Mouse (Mus musculus) cerebellum, adult 9-11 months (tissue): ENCODE results near the gene Cav3.
A peak's percentile ranks its signal among the peaks of the same experiment; 100 is the strongest.

Experiments
- DNase-seq: peaks from one replicate; pipeline ENCODE4 v3.0.0; 2022

The Cav3 gene

GRCm38 (mm10) chr6:112459341-112459749, at the start of gene Cav3:
Gene Cav3, plus strand, starts transcription at chr6:112459505.
- no peak for DNase-seq

GRCm38 (mm10) chr6:112419333-112419732, 40.0 kb upstream of the Cav3 start:
- DNase-seq, result no peak

DNA sequence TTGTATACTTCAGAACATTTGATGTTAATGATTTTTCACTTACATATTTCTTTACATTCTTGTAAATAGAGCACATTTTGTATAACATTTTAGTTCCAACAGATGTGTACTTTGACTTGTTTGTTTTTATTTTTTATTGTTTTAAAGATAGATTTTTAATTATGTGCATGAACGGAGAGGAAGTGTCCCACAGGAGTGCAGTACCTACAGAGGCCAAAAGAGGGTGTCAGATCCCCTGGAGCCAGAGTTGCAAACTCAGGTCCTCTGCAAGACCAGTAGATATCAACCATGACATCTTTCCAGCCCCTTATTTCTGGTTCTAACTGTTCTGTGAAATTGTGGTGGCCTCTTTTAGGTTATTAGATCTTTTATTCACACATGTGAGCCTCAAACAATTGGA, 38.4 kb upstream of the Cav3 start:
- DNase-seq, result no peak

- DNase-seq, result no peak
These were observed 35.4 kb upstream of the Cav3 start for GRCm38 (mm10) chr6:112423746-112424501.

DNA sequence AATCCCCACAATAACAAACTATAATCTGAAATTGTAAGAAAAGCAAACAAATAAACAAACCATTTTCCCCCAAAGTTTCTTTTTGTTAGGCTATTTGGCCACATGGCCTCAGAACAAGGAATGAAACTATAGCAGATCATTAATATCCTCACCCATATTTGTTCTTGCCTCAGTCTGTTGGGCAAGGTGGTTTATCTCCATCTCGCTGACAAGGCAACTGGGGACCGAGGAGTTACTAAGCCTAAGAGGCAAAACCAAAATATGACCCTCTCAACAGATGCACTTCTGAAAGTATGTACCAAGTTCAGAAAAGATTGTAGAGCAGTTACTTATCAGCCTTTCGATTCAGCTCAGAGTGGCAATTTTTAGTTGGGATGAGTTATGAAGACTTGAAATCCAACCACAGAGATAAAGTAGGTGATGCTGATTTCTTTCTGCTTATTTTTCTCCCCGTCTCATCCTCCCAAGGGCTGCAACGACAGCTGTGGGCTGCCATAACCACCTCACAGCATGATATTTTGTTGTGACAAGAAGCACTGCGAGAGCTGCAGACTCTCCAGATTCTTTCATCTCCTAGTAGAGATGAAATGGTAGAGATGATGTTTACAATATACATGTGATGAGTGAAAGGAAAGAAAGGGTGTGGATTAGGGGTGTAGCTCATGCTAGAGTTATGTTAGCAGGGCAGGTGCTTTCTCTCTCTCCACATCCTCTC, 33.1 kb upstream of the Cav3 start:
- DNase-seq, result no peak

DNA sequence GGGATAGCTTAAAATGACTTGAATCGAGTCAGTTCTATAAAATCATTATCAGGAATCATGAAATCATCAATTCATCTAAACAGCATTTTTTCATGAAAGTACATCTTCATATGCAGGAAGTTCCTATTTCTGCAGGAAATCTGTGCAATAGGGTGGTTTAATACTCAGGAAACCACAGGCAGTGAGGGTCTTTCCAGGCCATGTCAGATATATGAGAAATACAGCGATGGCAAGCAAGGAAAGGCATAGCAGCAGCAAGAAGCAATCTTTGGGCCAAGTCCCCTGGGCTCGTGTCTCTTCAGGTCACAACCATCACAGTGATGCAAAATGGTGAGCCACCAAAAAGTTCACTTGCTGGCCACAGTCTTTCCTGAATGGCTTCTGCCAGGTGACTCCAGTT, 13.6 kb upstream of the Cav3 start:
- no peak for DNase-seq

GRCm38 (mm10) chr6:112461459-112461858, 2.2 kb downstream of the Cav3 start:
- DNase-seq, result no peak

DNA sequence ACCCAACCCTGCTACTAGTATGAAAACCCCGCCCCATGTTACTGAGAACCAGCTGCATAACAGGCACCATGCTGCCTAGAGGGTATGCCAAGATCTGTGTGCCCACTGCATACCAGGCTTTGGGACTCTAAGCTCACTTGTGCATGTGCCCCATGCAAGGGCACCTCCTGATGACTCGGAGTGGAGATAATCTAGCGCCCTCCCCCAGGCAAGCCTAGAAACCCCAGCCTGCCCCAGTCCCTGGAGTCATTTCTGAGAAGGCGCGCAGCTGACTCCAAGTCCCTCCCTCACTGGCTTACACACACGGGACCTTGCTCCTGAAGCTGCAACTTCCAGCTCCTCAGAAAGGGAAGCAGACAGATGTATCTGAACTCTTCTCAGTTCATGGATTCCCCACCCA, 4.0 kb downstream of the Cav3 start:
- DNase-seq, result no peak

- peak; percentile 7 for DNase-seq
These were observed 6.1 kb downstream of the Cav3 start for GRCm38 (mm10) chr6:112465441-112465840.

- no peak for DNase-seq
These were observed 6.7 kb downstream of the Cav3 start for GRCm38 (mm10) chr6:112466001-112466400.

DNA sequence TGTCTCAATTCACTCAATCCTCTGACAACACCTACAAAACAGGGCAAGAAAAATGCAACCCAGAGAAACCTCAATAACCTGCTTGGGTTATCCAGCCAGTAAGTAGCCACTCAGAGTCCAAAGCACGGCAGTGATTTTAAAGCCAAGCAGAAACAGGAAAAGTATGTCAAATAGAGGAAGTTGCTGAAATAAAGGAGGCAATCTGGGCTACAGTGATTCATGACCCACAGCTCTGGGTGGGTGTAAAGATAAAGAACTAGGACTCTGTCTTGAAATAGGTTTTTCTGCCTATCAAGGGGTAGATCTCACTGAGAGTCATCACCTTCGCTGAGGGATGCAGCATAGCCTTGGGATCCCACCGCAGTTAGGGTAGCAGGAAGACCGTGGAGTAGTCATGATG, 12.3 kb downstream of the Cav3 start:
- no peak for DNase-seq

DNA sequence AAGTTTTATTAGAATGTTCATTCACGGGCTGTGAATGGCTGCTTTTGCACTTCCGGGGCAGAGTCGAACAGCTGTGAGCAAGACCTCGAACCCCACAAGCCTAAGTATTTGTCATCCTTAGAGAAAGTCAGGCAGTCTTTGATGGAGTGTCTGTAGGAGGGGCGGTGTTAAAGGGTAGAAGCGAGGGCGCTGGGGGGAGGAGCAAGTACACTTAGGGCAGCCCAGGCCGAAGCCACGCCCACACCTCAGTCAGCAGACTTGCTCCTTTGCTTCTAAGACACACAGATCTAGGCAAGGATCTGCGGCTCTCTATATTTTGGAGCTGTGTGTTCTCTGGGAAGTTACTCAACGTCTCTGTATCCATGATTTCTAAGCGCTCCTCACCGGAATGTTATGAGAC, 20.6 kb downstream of the Cav3 start:
- DNase-seq, result no peak

DNA sequence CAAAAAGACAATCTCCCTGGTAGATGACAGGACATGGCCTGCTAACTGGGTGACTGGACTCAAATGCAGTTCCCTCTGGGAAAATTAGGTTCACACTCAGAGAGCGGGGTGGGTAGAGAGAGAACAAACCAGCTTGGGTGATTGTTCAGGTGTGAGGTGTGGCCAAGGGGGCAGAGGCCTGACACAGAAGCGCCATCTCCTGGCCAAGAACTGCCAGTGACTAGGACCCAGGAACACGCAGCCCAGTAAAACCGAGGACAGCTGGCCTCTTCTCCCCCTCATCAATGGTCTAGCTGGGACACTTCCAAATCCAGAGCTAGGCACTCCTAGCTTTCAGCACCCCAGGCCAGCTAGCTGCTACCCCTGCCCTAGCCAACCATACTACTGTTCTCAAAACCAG, 25.0 kb downstream of the Cav3 start:
- DNase-seq, result no peak

GRCm38 (mm10) chr6:112487993-112488392, 28.7 kb downstream of the Cav3 start:
- no peak for DNase-seq

DNA sequence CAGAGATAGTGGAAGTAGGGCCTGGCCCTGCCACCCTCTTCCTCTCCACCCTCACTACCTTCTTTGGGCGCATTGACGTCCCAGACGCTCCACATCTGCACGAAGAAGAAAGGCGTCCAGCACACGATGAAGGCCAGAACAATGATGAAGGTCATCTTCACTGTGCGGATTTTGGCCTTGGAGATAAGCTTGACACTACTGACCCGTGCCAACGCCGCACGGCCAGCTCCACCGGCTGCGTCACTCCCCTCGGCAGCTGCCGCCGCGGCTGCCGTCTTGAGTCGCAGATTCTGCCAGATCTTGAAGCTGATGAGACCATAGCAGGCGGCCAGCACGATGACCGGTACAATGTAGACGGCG, 29.5 kb downstream of the Cav3 start:
- no peak for DNase-seq

DNA sequence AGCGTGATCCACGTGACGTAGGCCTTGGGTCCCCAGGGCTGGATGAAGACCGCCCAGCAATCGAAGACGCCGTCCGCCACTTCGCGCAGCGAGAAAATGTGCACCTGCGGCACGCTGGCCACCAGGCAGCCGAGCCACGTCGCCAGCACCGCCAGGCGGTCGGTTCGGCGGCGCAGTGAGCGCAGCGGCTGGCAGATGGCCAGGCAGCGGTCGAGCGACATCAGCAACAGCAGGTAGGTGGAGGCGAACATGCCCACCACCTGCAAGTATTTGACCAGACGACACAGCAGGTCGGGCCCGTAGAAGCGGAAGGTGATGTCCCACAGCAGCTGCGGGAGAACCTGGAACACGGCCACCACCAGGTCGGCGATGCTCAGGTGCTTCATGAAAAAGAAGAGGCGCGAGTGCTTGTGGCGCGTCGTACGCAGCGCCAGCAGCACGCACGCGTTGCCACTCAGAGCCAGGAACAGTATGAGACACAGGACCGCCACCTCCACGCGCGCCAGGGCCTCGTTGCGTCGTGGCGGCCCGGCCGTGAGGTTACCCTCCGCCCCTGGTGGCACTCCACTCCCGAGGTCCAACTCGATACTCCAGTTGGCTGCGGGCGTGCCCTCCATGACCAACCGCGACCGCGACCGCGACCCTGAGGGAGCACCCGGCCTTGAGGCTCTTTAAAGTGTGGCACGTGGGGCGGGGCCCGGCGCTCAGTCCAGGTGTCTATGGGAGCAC, 30.0 kb downstream of the Cav3 start:
- DNase-seq, result no peak

- DNase-seq, result no peak
These were observed 30.7 kb downstream of the Cav3 start, which contains the start of gene Oxtr for GRCm38 (mm10) chr6:112489910-112490559. Gene Oxtr, minus strand, starts transcription at chr6:112489943.

DNA sequence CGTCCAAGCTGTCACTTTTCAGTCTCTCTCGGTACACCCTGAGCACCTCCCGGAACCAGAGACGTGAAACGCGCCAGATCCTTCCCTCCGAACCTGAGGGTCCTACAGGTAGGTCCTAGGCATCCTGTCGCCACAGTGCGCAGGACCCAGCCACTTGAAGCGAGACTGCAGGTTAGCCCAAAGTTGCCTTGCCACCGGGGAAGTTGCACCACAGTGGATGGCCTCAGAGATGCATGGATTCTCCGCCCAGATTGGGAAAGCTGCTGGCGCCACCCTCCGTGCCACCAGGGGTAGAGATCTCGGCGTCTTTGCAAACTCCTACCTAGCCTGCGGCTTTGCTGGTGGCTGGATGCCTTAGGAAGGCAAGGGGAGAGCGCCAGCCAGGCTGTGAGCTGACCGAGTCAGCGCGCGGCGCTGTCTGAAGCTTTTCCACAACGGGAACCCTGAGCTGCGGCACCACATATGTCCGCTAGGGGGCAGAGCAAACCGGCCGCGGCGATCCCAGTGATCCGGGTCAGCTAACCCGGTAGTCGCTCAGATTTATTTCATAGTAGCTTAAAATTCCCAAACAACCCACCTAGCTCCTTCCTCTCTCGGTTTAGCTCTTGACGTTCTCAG, 31.4 kb downstream of the Cav3 start:
- DNase-seq, result peak; percentile 48

- DNase-seq, result no peak
These were observed 32.2 kb downstream of the Cav3 start for GRCm38 (mm10) chr6:112491521-112491920.

GRCm38 (mm10) chr6:112492656-112493055, 33.4 kb downstream of the Cav3 start:
- DNase-seq, result no peak

- no peak for DNase-seq
These were observed 34.1 kb downstream of the Cav3 start for GRCm38 (mm10) chr6:112493371-112493770.

DNA sequence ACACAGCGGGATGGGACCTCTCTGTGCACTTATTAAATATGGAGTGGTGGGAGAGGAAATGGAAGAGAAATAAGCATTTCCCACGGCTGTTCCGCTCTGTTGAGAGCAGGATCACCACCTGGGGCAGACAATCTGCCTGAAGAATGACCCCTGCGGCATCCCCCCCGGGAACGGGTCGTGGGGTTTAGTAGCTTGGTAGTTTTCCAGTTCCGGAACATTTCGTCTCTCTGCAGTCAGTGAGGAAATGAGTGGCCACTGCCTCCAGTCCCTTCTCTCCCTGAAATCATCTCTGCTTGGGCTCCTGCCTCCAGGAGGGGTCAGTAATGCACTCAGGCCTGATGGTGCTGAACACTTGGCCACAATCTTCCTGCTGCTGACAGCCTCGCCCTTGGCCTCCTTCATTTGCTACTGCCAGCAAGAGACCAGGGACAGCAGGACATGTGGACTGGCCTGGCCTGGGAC, 35.3 kb downstream of the Cav3 start:
- DNase-seq, result no peak

DNA sequence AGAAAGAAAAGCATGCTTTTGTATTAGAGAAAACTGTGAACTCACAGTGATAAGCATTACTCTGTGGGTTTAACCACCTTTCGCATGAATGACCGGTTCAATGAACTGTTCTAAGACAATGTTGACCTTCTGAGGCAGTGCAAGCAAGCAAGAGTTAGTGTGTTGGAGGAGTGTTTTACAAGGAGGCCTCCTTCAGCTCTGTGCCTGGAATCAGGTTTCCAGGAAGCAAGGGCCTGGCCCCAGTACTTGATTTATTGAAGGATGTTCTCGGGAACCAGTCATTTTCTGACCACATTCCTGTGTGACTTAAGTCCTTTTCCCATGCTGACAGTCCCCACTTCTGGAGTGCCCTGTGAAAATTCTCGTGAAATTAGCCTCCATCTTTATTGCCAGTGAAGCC, 35.9 kb downstream of the Cav3 start:
- no peak for DNase-seq
